Mouse (Mus musculus) ovary, adult 18-20 months (tissue): ENCODE data around the gene Lpp.

ENCODE experiments used
- DNase-seq: peaks from one replicate; pipeline ENCODE4 v3.0.0; 2022; ENCODE audit warnings: low spot score, mixed read lengths

The Lpp gene

GRCm38 (mm10) chr16:24559811-24560210, 166.5 kb downstream of the Lpp start:
- DNase-seq, result no peak

GRCm38 (mm10) chr16:24560998-24561397, 167.7 kb downstream of the Lpp start:
- DNase-seq, result no peak

- no peak for DNase-seq
Observed at GRCm38 (mm10) chr16:24561602-24562001, 168.3 kb downstream of the Lpp start.

- DNase-seq, result no peak
Observed at GRCm38 (mm10) chr16:24565311-24565710, 172.0 kb downstream of the Lpp start.

- DNase-seq, result no peak
Observed at GRCm38 (mm10) chr16:24566277-24566676, 173.0 kb downstream of the Lpp start.

- no peak for DNase-seq
Observed at GRCm38 (mm10) chr16:24567562-24567961, 174.3 kb downstream of the Lpp start.

GRCm38 (mm10) chr16:24568061-24568460, 174.8 kb downstream of the Lpp start:
- no peak for DNase-seq

- no peak for DNase-seq
Observed at GRCm38 (mm10) chr16:24569681-24570080, 176.4 kb downstream of the Lpp start.

- DNase-seq, result no peak
Observed at GRCm38 (mm10) chr16:24576999-24577398, 183.7 kb downstream of the Lpp start.

- DNase-seq, result no peak
Observed at GRCm38 (mm10) chr16:24577798-24578197, 184.5 kb downstream of the Lpp start.

GRCm38 (mm10) chr16:24582847-24583246, 189.5 kb downstream of the Lpp start:
- DNase-seq, result no peak

GRCm38 (mm10) chr16:24593535-24593934, 200.2 kb downstream of the Lpp start:
- no peak for DNase-seq

- DNase-seq, result no peak
Observed at GRCm38 (mm10) chr16:24594508-24594907, 201.2 kb downstream of the Lpp start.

GRCm38 (mm10) chr16:24595493-24595892, 202.2 kb downstream of the Lpp start:
- no peak for DNase-seq

GRCm38 (mm10) chr16:24598567-24598966, 205.3 kb downstream of the Lpp start:
- no peak for DNase-seq

- DNase-seq, result no peak
Observed at GRCm38 (mm10) chr16:24599766-24600165, 206.5 kb downstream of the Lpp start.

GRCm38 (mm10) chr16:24600260-24600948, 207.1 kb downstream of the Lpp start:
- DNase-seq, result no peak

- no peak for DNase-seq
Observed at GRCm38 (mm10) chr16:24603342-24603741, 210.0 kb downstream of the Lpp start.

GRCm38 (mm10) chr16:24607896-24608457, 214.7 kb downstream of the Lpp start:
- DNase-seq, result no peak

GRCm38 (mm10) chr16:24619458-24619857, 226.2 kb downstream of the Lpp start:
- no peak for DNase-seq

GRCm38 (mm10) chr16:24620021-24620420, 226.7 kb downstream of the Lpp start:
- DNase-seq, result no peak

- DNase-seq, result no peak
Observed at GRCm38 (mm10) chr16:24622226-24623194, 229.2 kb downstream of the Lpp start.

GRCm38 (mm10) chr16:24624335-24624734, 231.0 kb downstream of the Lpp start:
- DNase-seq, result no peak
